9 mouse cellular contexts compared by ENCODE assay signal in the genomic region with DNA sequence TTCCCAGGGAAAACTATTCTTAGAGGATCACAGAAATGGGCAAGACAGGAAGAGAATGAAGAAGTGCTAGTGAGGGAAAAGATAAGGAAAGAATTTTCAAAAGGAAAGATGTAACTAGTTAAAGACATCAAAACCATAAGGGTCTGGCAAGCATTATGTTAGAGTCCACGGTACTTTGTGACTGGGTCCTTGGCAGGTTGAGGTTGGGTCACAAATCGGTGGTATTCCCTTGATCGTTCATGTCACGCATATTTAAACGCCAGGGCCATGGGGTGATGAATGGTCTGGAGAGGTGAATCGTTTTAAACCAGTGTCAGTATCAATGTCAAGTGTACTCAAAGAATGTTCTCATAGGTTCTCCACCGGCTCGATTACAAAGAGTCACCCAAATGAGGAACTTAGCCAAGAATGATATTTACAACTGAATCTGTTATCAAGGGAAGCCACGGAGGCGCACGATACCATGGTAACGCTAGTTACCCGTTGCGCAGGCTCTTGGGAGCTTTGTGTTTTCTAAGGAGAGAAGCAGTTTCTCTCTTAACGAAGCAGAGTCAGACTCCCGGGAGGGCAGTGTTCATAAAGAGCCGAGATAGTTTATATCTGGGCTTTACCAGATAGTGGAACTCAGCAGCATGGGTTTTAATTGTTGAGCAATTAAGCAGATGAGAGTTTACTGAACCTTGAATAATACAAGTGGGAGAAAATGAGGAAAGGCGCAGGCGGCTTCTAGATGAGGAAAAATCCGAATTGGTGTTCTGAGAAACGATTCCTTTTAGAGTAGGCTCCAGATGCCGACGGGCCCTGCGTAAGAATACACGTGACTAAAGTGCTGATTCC.
DNase-seq lines count a peak whose midpoint lies in the region; ATAC-seq lines count a peak whose summit lies in the region.
"Had no signal": no experiment of that assay in that cellular context is flagged by ENCODE, and none has a peak within 500 bp of the region (broad histone marks: within the 10 kb centered on the region; RNA-seq: fewer than 3 reads in every experiment).

No protein-coding gene starts in this region.

- DNase-seq in midbrain, embryonic 14.5 days: peak; percentile 62
- no peak for DNase-seq in midbrain, embryonic 10.5 days (ENCODE audit: low spot score)
- peak; percentile 59 to 74 for DNase-seq in frontal cortex, postnatal 36 days (ENCODE audit: low spot score in 2 of 2)
- DNase-seq in liver, embryonic 11.5 days (ENCODE audit: low spot score): no peak
- peak; percentile 50 for DNase-seq in right cerebral cortex, postnatal 4 days
- DNase-seq in gastrocnemius, postnatal 25 days: no peak
- DNase-seq in adrenal gland, adult 2 months: no peak

- H3K27ac ChIP-seq in midbrain, embryonic 14.5 days (replicated peaks; ENCODE audit: low read depth, low read length): no peak overlapping the region
- H3K27ac ChIP-seq in midbrain, embryonic 10.5 days (replicated peaks): no peak overlapping the region
- no peak overlapping the region for H3K27ac ChIP-seq in liver, embryonic 11.5 days (ENCODE audit: low read depth, low read length)
- H3K27ac ChIP-seq: midbrain, embryonic 12.5 days had no signal

- no peak for ATAC-seq in midbrain, embryonic 14.5 days (ENCODE audit: low FRiP score, low TSS enrichment)
- no peak for ATAC-seq in liver, embryonic 11.5 days (replicated peaks; ENCODE audit: low FRiP score)
- ATAC-seq: Patski had no signal

- H3K4me3 ChIP-seq in midbrain, embryonic 14.5 days (replicated peaks; ENCODE audit: low read depth, low read length): no peak overlapping the region
- H3K4me3 ChIP-seq in midbrain, embryonic 10.5 days: no peak overlapping the region
- no peak overlapping the region for H3K4me3 ChIP-seq in liver, embryonic 11.5 days (ENCODE audit: low read depth, low read length)
- H3K4me3 ChIP-seq: midbrain, embryonic 12.5 days had no signal

- no peaks in the 10 kb centered on the region for H3K4me1 ChIP-seq in midbrain, embryonic 14.5 days (ENCODE audit: control insufficient read depth, insufficient read depth, low read length)
- no peaks in the 10 kb centered on the region for H3K4me1 ChIP-seq in midbrain, embryonic 10.5 days
- H3K4me1 ChIP-seq in liver, embryonic 11.5 days (replicated peaks; ENCODE audit: control insufficient read depth, insufficient read depth, low read length): no peaks in the 10 kb centered on the region
- H3K4me1 ChIP-seq: midbrain, embryonic 12.5 days had no signal

- H3K9me3 ChIP-seq in midbrain, embryonic 14.5 days (ENCODE audit: control insufficient read depth, low read length): no peaks in the 10 kb centered on the region
- H3K9me3 ChIP-seq in midbrain, embryonic 10.5 days (replicated peaks): no peaks in the 10 kb centered on the region
- no peaks in the 10 kb centered on the region for H3K9me3 ChIP-seq in liver, embryonic 11.5 days (ENCODE audit: control insufficient read depth, low read length)
- H3K9me3 ChIP-seq: midbrain, embryonic 12.5 days had no signal

- 63% methylated on average over 25 of the region's 25 CpGs for WGBS in midbrain, embryonic 14.5 days
- 81% methylated on average over 25 of the region's 25 CpGs for WGBS in midbrain, embryonic 10.5 days
- WGBS in liver, embryonic 11.5 days: 67% methylated on average over 25 of the region's 25 CpGs

- H3K4me2 ChIP-seq in midbrain, embryonic 14.5 days (ENCODE audit: low read length): peak overlapping the region; percentile 18; the same call in 1 of the 2 replicates
- H3K4me2 ChIP-seq in liver, embryonic 11.5 days: peak overlapping the region; percentile 6; the same call in 1 of the 2 replicates
- H3K4me2 ChIP-seq: midbrain, embryonic 12.5 days had no signal

- H3K27me3 ChIP-seq in midbrain, embryonic 14.5 days (ENCODE audit: control insufficient read depth, insufficient read depth, low read length): no peaks in the 10 kb centered on the region
- H3K27me3 ChIP-seq in midbrain, embryonic 10.5 days (ENCODE audit: low read depth, poor library complexity, severe bottlenecking): no peaks in the 10 kb centered on the region
- no peaks in the 10 kb centered on the region for H3K27me3 ChIP-seq in liver, embryonic 11.5 days (replicated peaks; ENCODE audit: control insufficient read depth, insufficient read depth, low read length)
- H3K27me3 ChIP-seq: midbrain, embryonic 12.5 days; Patski had no signal

- H3K36me3 ChIP-seq in midbrain, embryonic 14.5 days (ENCODE audit: control insufficient read depth, insufficient read depth, low read length): no peaks in the 10 kb centered on the region
- no peaks in the 10 kb centered on the region for H3K36me3 ChIP-seq in midbrain, embryonic 10.5 days
- H3K36me3 ChIP-seq in liver, embryonic 11.5 days (ENCODE audit: control insufficient read depth, insufficient read depth, low read length): no peaks in the 10 kb centered on the region
- H3K36me3 ChIP-seq: midbrain, embryonic 12.5 days had no signal

- no peak overlapping the region for H3K9ac ChIP-seq in midbrain, embryonic 14.5 days (replicated peaks; ENCODE audit: low read length)
- no peak overlapping the region for H3K9ac ChIP-seq in liver, embryonic 11.5 days (ENCODE audit: low read depth, low read length)
- H3K9ac ChIP-seq: midbrain, embryonic 12.5 days had no signal

Comparison
In these comparisons a context has a peak if more than half of its experiments do, and no peak if none do; other contexts are left out.
1. DNase-seq: peak in midbrain, embryonic 14.5 days (single experiment), frontal cortex, postnatal 36 days (2 of 2) and right cerebral cortex, postnatal 4 days (single experiment); none in midbrain, embryonic 10.5 days (single experiment), liver, embryonic 11.5 days (single experiment), gastrocnemius, postnatal 25 days (single experiment) and adrenal gland, adult 2 months (single experiment).